ENCODE assay signal across 12 mouse cellular contexts in genomic region chr2:91656774-91657173, GRCm38 (mm10). TPM values are rescaled to one million over a fixed set of nuclear protein-coding genes. Genes with fewer than 3 reads are reported as not detected.
DNase-seq lines count a peak whose midpoint lies in the region; ATAC-seq and TF ChIP-seq lines count a peak whose summit lies in the region.
"Had no signal": no experiment of that assay in that cellular context is flagged by ENCODE, and none has a peak within 500 bp of the region (broad histone marks: within the 10 kb centered on the region; RNA-seq: fewer than 3 reads in every experiment).

No protein-coding gene starts in this region.

- no peak for TF ChIP-seq POLR2A in testis, adult 2 months (IDR thresholded peaks at IDR 0.05; ENCODE audit: control insufficient read depth, low read depth, low read length)
- TF ChIP-seq POLR2A in lung, adult 2 months (IDR thresholded peaks at IDR 0.05; ENCODE audit: borderline replicate concordance, extremely low read depth, low read depth, low read length), result no peak

- TF ChIP-seq CTCF in forebrain, postnatal 0 days (IDR thresholded peaks at IDR 0.05; ENCODE audit: low read depth), result peak; percentile 25; the same call in 1 of the 2 replicates
- TF ChIP-seq CTCF in testis, adult 2 months (IDR thresholded peaks at IDR 0.05; ENCODE audit: control insufficient read depth, insufficient read depth, insufficient replicate concordance, low read depth, low read length), result 0 out of 2 replicates have a peak, but pooled peaks have one; percentile 4
- peak; percentile 48; the same call in 1 of the 2 replicates for TF ChIP-seq CTCF in lung, adult 2 months (IDR thresholded peaks at IDR 0.05; ENCODE audit: insufficient read depth, low read length)

- no peak overlapping the region for H3K27ac ChIP-seq in forebrain, postnatal 0 days (ENCODE audit: low read depth, low read length)
- H3K27ac ChIP-seq in forebrain, embryonic 15.5 days (replicated peaks), result no peak overlapping the region
- H3K27ac ChIP-seq in testis, adult 2 months (ENCODE audit: control insufficient read depth, insufficient read depth, low read depth, low read length), result no peak overlapping the region
- H3K27ac ChIP-seq: macrophage had no signal

- H3K4me3 ChIP-seq in forebrain, postnatal 0 days (ENCODE audit: low read depth, low read length), result no peak overlapping the region
- H3K4me3 ChIP-seq in forebrain, embryonic 15.5 days, result no peak overlapping the region
- no peak overlapping the region for H3K4me3 ChIP-seq in testis, adult 2 months (ENCODE audit: control insufficient read depth, low read depth, low read length)
- no peak overlapping the region for H3K4me3 ChIP-seq in lung, adult 2 months (replicated peaks; ENCODE audit: extremely low read depth, low read depth, low read length)

- H3K4me1 ChIP-seq in forebrain, postnatal 0 days (ENCODE audit: insufficient read depth), result no peaks in the 10 kb centered on the region
- H3K4me1 ChIP-seq in forebrain, embryonic 15.5 days, result peaks cover 5% of the 10 kb centered on the region
- peaks cover 17% of the 10 kb centered on the region for H3K4me1 ChIP-seq in testis, adult 2 months (ENCODE audit: control insufficient read depth, insufficient read depth, low read length)
- H3K4me1 ChIP-seq in lung, adult 2 months (ENCODE audit: control insufficient read depth, insufficient read depth, low read length), result peaks cover 10% of the 10 kb centered on the region

- no peak overlapping the region for H3K9ac ChIP-seq in forebrain, postnatal 0 days
- no peak overlapping the region for H3K9ac ChIP-seq in forebrain, embryonic 15.5 days (replicated peaks)

- 73% methylated on average over 8 of the region's 8 CpGs for WGBS in forebrain, postnatal 0 days
- whole genome bisulfite sequencing in forebrain, embryonic 15.5 days, result 80% methylated on average over 8 of the region's 8 CpGs
- 59% methylated on average over 8 of the region's 8 CpGs for WGBS in lung, adult 2 months

- H3K36me3 ChIP-seq in forebrain, postnatal 0 days (ENCODE audit: insufficient read depth), result peaks cover 82% of the 10 kb centered on the region
- peaks cover 67% of the 10 kb centered on the region for H3K36me3 ChIP-seq in forebrain, embryonic 15.5 days
- H3K36me3 ChIP-seq in testis, adult 2 months (ENCODE audit: control insufficient read depth, insufficient read depth, low read length), result peaks cover 5% of the 10 kb centered on the region

- H3K9me3 ChIP-seq in forebrain, postnatal 0 days (ENCODE audit: low read length), result no peaks in the 10 kb centered on the region
- H3K9me3 ChIP-seq in forebrain, embryonic 15.5 days, result no peaks in the 10 kb centered on the region

- no peak overlapping the region for H3K4me2 ChIP-seq in forebrain, postnatal 0 days (ENCODE audit: low read depth)
- H3K4me2 ChIP-seq in forebrain, embryonic 15.5 days (replicated peaks), result no peak overlapping the region

- DNase-seq in forebrain, postnatal 0 days, result no peak
- no peak for DNase-seq in testis, postnatal 10 days (ENCODE audit: low spot score)
- DNase-seq in lung, adult 2 months, result peak; percentile 44
- DNase-seq in yolk sac, embryonic 10.5 days (ENCODE audit: low spot score), result peak; percentile 45
- no peak for DNase-seq in adrenal gland, postnatal 36 days
- DNase-seq in thymus, postnatal 10 days (ENCODE audit: low spot score in 2 of 2), result no peak
- DNase-seq: cerebellum, adult 8-10 months; gastrocnemius, postnatal 25 days; right cerebral cortex, postnatal 4 days had no signal

- H3K27me3 ChIP-seq in forebrain, postnatal 0 days (ENCODE audit: insufficient read depth, low read length), result no peaks in the 10 kb centered on the region
- no peaks in the 10 kb centered on the region for H3K27me3 ChIP-seq in forebrain, embryonic 15.5 days
- no peaks in the 10 kb centered on the region for H3K27me3 ChIP-seq in testis, adult 2 months (ENCODE audit: control insufficient read depth, insufficient read depth, low read length)

- no peak for ATAC-seq in forebrain, postnatal 0 days
- ATAC-seq in forebrain, embryonic 15.5 days (replicated peaks), result no peak

RNA-seq across cellular contexts. Expression of gene Arhgap1, which starts 7.1 kb away (rescaled TPM):
- total RNA-seq in forebrain, postnatal 0 days (2014; rRNA removed), result 81.5 and 104 TPM in 2 replicates
- 107 and 111 TPM in 2 replicates for polyA plus RNA-seq in forebrain, postnatal 0 days (2015; fragmentation: Nextera tagmentation; extraction: Ambion mirVana)
- polyA plus RNA-seq in forebrain, embryonic 15.5 days (2015; fragmentation: Nextera tagmentation; extraction: Ambion mirVana), result 88.7 and 92.7 TPM in 2 replicates
- 22.8 and 23.7 TPM in 2 replicates for polyA plus RNA-seq in testis, adult 2 months (2012; rRNA removed)
- 130 and 170 TPM in 2 replicates for polyA plus RNA-seq in lung, adult 2 months (2012; rRNA removed)
- total RNA-seq in adrenal gland, postnatal 36 days (2021), result 10 to 100 TPM; 63.7 to 68.4 TPM

RNA-seq across cellular contexts. Expression of gene Zfp408, which starts 7.2 kb away (rescaled TPM):
- 18.5 and 30.7 TPM in 2 replicates for total RNA-seq in forebrain, postnatal 0 days (2014; rRNA removed)
- polyA plus RNA-seq in forebrain, postnatal 0 days (2015; fragmentation: Nextera tagmentation; extraction: Ambion mirVana), result 6.2 and 8.7 TPM in 2 replicates
- polyA plus RNA-seq in forebrain, embryonic 15.5 days (2015; fragmentation: Nextera tagmentation; extraction: Ambion mirVana), result 13.8 and 14.8 TPM in 2 replicates
- 6.3 and 6.5 TPM in 2 replicates for polyA plus RNA-seq in testis, adult 2 months (2012; rRNA removed)
- 14.5 and 17.2 TPM in 2 replicates for polyA plus RNA-seq in lung, adult 2 months (2012; rRNA removed)
- total RNA-seq in adrenal gland, postnatal 36 days (2021), result 10 to 100 TPM in 1 of 2 experiments, 1 to 10 TPM in 1; 9.7 to 11.6 TPM

RNA-seq across cellular contexts. Expression of gene F2, which starts 20.6 kb away (rescaled TPM):
- 0.15 TPM in 1 of 2 replicates, not detected in the other for total RNA-seq in forebrain, postnatal 0 days (2014; rRNA removed)
- polyA plus RNA-seq in forebrain, postnatal 0 days (2015; fragmentation: Nextera tagmentation; extraction: Ambion mirVana), result 0.14 TPM in 1 of 2 replicates, not detected in the other
- polyA plus RNA-seq in forebrain, embryonic 15.5 days (2015; fragmentation: Nextera tagmentation; extraction: Ambion mirVana), result 0.13 and 0.38 TPM in 2 replicates
- polyA plus RNA-seq in testis, adult 2 months (2012; rRNA removed), result 0.08 and 0.14 TPM in 2 replicates
- polyA plus RNA-seq in lung, adult 2 months (2012; rRNA removed), result 0.44 and 1.2 TPM in 2 replicates
- 1 to 10 TPM in 1 of 2 experiments, under 1 TPM in 1; 0.20 to 1.1 TPM for total RNA-seq in adrenal gland, postnatal 36 days (2021)
- polyA plus RNA-seq: macrophage had no signal

RNA-seq across cellular contexts. Expression of gene Atg13, which starts 53.6 kb away (rescaled TPM):
- total RNA-seq in forebrain, postnatal 0 days (2014; rRNA removed), result 16.2 and 28.9 TPM in 2 replicates
- polyA plus RNA-seq in forebrain, postnatal 0 days (2015; fragmentation: Nextera tagmentation; extraction: Ambion mirVana), result 29.8 and 29.9 TPM in 2 replicates
- polyA plus RNA-seq in forebrain, embryonic 15.5 days (2015; fragmentation: Nextera tagmentation; extraction: Ambion mirVana), result 38.4 and 40.4 TPM in 2 replicates
- polyA plus RNA-seq in testis, adult 2 months (2012; rRNA removed), result 37.5 and 38.3 TPM in 2 replicates
- polyA plus RNA-seq in lung, adult 2 months (2012; rRNA removed), result 31.8 and 40.4 TPM in 2 replicates
- total RNA-seq in adrenal gland, postnatal 36 days (2021), result 10 to 100 TPM; 47.8 to 82.8 TPM

RNA-seq across cellular contexts. Expression of gene Harbi1, which starts 53.9 kb away (rescaled TPM):
- total RNA-seq in forebrain, postnatal 0 days (2014; rRNA removed), result 13.9 TPM in 2 replicates
- polyA plus RNA-seq in forebrain, postnatal 0 days (2015; fragmentation: Nextera tagmentation; extraction: Ambion mirVana), result 8.3 and 13.2 TPM in 2 replicates
- polyA plus RNA-seq in forebrain, embryonic 15.5 days (2015; fragmentation: Nextera tagmentation; extraction: Ambion mirVana), result 20.4 and 23.7 TPM in 2 replicates
- 3.3 and 4.0 TPM in 2 replicates for polyA plus RNA-seq in testis, adult 2 months (2012; rRNA removed)
- 1.9 and 3.5 TPM in 2 replicates for polyA plus RNA-seq in lung, adult 2 months (2012; rRNA removed)
- total RNA-seq in adrenal gland, postnatal 36 days (2021), result 10 to 100 TPM in 1 of 2 experiments, 1 to 10 TPM in 1; 9.0 to 14.9 TPM

Comparison
In these comparisons a context has a peak if more than half of its experiments do, and no peak if none do; other contexts are left out.
1. DNase-seq: peak in lung, adult 2 months (single experiment) and yolk sac, embryonic 10.5 days (single experiment); none in forebrain, postnatal 0 days (single experiment), testis, postnatal 10 days (single experiment), adrenal gland, postnatal 36 days (0 of 2) and thymus, postnatal 10 days (0 of 2).
2. Peak in every context shown above with its lines, with median percentiles within 50 percentile points of each other: CTCF ChIP-seq.